Mouse (Mus musculus) urinary bladder, postnatal 10 days (tissue): ENCODE results near the gene Grip1.

Experiments used
- DNase-seq: peaks from one replicate; pipeline ENCODE4 v3.0.0; 2022; ENCODE audit warnings: low spot score

Grip1 gene

GRCm38 (mm10) chr10:119957260-119957955 is 503.8 kb downstream of the Grip1 start:
- no peak for DNase-seq

DNA sequence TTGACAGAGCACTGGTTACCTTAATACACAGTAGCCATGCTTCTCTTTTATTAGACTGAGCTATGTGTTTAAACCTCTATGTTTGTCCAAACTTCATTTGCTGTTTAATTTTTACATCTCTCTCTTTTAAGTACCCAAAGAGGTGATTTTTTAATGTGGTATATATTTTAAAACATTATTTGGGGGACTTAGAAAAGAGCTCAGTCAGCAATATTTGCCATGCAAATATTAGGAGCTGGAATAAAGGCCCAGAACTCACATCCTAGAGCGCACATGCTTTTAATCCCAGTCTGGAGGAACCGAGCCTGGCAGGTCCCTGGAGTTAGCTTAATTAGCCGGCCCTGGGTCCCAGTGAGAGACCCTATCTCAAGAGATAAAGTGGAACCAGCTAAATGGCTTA is 507.3 kb downstream of the Grip1 start:
- DNase-seq = no peak

DNA sequence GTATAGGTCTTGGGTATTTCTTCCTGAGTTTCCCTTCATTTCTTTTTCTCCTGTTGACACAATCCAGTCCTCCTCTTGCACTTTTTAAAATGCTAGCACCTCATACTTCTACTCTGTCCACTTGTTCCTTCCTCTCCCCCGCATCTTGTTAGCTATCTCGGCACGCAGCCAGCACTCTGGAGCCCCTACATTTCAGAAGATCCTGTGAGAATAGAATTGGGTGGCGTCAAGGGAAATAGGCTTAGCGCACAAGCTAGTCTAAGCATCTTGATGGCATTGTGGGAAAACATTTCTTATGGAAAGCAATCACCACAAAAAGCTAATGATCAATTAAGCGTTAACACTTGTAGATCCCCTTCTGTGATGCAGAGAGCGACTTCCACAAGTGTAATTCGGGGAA is 512.7 kb downstream of the Grip1 start:
- no peak for DNase-seq

DNA sequence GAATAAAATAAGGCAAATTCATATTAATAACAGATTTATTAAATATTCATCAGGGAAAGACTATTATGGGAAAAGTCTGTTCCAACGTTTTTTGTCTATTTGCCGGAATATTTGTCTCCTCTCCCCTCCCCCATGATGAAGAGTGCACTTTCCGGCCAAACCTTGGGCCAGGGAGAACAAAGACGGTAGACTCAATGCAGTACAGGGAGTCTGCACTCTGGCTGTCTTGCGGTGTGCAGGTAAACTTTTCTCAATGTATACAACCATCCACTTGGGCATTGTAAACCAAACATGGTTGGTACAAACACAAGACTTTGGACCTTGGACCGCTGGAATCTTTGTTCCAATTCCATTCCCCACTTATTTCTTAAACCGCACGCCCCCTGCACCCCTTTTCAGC is 525.8 kb downstream of the Grip1 start:
- DNase-seq = no peak

GRCm38 (mm10) chr10:119980032-119980431 is 526.4 kb downstream of the Grip1 start:
- no peak for DNase-seq

DNA sequence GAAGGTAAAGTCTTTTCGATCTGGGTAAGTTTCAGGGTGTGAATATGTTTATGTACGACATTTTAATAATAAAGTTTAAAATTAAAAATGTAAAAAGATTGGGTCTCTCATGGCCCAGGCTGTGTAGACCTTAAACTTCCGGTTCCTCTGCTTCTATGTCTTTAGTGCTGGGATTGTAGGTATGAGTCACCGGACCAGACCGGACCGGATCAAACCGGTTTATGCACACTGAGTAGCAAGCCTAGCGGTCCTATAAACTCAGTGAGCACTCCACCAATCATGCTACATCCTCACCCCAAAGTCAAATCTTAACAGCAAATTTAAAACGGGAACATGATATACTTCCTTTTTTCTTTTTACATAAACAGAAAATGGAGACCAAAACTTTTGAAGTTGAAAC is 530.7 kb downstream of the Grip1 start:
- DNase-seq = no peak

GRCm38 (mm10) chr10:119998475-119998874 is 544.8 kb downstream of the Grip1 start:
- no peak for DNase-seq

- no peak for DNase-seq
Observed at GRCm38 (mm10) chr10:120002149-120002548, 548.5 kb downstream of the Grip1 start.

DNA sequence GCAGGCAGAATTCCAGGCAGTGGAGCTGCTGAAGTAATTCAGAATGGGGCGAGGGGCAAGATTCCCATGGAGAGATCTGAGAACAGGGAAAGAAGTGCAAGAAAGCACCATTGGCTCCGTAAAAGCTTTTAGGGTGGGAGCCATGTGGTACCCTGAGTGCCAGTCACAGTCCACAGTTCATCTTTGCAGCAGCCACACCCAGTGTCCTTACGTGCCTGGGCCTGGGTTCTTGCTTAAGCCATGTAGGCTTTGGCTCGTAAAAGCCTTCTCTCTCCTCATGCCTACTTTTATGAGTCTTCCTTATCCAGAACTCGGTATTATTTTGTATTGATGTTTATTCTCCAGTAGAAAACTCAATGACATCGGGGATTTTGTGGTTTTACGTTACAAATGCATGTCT is 550.5 kb downstream of the Grip1 start:
- no peak for DNase-seq

GRCm38 (mm10) chr10:120005581-120005980 is 552.0 kb downstream of the Grip1 start:
- DNase-seq = no peak

DNA sequence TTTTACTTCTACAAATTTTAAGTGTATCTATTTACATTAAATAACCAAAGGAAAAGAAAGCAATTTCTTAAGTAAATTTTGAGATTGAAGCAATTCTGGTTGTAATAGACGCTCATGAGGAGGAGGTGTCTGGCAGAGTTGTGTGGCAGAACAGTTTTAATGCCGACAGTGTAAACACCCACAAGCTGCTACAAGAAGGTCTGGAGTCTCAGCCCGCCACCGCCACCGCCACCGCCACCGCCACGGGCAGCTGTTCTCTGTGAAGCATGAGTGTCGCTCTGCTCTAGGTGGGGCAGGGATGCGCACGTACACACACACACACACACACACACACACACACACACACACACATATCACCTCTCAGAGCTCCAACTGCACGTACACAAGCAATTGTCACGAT is 558.7 kb downstream of the Grip1 start:
- no peak for DNase-seq

DNA sequence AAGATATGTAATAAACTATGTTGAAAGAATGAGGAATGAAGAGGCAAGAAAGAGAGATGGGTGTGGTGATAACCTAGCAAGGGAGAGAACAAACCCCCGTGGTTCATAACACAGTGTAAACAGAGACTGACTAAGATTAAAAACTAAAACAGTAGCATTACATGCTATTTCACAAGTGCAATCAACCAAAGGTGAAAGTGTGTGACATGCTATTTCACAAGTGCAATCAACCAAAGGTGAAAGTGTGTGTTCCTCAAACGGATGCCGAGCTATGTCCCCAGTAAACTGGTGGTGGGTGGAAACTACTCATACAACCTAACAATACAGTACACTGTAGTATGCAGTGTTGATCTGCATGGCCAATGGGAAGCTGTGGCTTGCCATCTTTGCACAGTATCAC is 561.5 kb downstream of the Grip1 start:
- DNase-seq = no peak

DNA sequence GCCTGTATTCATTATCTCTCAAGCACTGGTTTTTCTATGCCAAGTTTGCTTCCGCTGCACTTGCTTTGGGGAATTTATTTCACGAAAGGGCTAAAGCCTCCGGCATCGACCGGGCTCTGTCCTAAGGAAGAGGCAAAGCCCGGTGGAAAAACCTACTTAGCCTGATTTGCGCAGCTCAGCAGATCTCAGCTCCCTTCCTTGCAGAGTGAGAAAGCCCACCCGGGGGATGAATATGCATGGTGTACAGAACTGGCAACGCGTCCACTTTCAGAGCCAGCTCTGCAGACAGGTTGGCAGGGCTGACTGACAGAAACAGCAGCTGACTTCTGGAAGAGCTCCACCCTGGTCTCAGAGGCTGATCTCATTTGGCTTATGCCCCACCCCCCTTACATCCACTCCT is 572.8 kb downstream of the Grip1 start:
- no peak for DNase-seq

DNA sequence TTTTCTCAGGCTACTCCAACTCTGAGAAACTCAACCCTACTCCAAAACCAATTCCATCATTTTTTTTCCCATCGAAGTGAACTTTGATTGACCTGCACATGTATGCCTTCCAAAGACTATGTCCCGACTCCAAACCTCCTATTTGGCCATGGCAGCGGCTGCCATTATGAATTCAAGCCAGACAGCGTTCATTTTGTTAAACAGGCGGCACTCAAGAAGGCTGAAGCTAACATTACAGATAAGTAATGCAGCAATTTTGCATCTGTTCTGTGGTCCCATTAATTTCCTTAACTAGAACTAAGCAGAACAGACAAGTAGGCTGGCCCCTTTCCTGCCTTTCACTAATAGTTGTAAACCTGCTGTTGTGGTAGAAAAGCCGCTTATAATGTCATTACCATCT is 577.3 kb downstream of the Grip1 start:
- DNase-seq = no peak

DNA sequence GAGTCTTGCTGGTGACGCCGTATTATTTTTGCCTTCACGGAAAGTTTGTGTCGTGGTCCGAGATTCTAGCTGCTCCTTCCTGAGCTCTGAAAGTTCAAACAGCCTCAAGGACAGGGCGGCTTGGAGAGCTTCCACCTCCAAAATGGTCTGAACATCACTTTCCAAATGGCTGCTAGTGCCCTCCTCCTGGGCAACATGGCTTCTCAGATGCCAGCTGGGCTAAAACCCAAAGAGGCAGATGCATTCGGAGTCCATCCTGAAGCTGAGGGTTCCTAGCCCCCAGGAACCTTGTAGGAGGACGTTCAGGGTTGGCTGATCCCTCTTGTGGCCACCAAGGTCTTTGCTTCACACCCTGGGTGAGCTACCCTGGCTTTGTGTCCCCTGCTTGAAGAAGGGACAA is 577.7 kb downstream of the Grip1 start:
- DNase-seq = no peak

DNA sequence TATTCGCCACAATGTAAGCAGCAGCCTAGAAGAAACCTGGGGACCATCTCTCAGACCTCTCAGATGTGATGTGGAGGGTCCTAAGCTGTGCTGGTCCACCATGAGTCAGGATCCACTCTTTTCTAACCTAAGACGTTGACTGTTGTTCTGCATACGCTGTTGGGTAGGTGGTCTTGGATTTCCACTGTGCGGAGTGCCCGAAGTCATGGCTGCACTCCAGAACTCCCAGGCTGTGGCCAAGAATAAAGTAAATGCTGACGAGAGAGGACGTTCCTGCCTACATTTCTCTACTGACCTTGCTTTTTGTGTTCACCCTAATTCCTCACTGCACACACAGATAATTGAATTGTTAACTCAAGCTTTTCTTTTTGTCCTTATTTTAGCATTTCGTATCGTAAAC is 580.2 kb downstream of the Grip1 start:
- DNase-seq = no peak

DNA sequence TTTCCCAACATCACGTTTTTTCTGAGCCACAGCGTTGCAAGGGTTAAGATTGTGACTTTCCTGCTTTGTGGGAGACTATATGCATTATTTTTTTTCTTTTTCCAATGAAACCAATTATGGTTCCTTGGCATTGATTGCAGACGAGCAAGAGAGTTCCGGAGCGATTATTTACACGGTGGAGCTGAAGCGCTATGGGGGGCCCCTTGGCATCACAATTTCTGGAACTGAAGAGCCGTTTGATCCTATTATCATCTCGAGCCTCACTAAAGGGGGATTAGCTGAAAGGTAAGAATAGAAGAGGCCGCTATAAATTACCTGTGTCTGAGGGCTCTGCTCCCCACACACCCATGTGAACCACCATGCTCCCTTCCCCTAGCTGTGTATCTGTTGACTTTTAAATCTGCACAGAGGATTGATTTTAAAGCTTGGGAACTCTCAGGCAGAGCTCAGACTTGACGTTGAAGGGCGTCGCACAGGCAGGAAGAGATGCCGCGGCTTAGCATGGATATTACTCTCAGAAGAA is 581.6 kb downstream of the Grip1 start:
- no peak for DNase-seq

- no peak for DNase-seq
Observed at GRCm38 (mm10) chr10:120035824-120036223, 582.2 kb downstream of the Grip1 start.

DNA sequence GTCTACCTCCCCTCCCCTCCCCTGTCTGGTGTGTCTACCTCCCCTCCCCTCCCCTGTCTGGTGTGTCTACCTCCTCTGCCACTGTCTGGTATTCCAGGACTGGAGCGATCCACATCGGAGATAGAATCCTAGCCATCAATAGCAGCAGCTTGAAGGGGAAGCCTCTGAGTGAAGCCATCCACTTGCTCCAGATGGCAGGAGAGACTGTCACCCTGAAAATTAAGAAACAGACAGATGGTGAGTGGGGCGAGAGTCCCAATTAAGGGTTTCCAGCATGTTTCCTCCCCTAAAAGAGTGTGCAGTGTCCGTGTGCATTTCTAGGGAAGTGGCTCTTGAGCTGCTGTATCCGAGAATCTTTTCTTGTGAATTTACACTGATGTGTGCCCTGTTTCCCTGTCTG is 584.6 kb downstream of the Grip1 start:
- DNase-seq = no peak

GRCm38 (mm10) chr10:120044237-120044636 is 590.6 kb downstream of the Grip1 start:
- no peak for DNase-seq

DNA sequence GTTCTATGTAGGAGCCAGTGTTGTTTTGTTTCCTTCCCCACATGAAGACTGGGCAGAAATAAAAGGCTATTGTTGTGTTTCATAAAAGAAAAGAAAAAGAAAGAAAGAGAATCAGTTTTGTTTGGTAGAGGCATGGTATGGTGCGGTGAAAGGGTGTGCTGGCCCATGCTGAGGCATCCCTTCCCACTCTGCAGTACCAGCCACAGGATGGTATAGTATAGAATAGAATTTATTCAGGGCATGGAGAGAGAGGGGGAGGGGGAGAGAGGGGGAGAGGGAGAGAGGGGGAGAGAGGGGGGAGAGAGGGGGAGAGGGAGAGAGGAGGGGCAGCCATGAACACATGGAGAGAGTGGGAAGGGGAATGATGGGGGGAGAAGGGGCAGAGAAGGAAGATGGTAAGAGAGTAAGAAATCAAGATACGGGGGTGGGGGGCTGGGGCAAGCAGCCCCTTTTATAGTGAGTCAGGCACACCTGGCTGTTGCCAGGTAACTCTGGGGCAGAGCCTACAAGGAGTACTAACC is 591.1 kb downstream of the Grip1 start:
- DNase-seq = no peak

- no peak for DNase-seq
Observed at GRCm38 (mm10) chr10:120060579-120061237, 607.1 kb downstream of the Grip1 start.
